Mouse (Mus musculus): ENCODE measurements around the gene Shb.

DNA sequence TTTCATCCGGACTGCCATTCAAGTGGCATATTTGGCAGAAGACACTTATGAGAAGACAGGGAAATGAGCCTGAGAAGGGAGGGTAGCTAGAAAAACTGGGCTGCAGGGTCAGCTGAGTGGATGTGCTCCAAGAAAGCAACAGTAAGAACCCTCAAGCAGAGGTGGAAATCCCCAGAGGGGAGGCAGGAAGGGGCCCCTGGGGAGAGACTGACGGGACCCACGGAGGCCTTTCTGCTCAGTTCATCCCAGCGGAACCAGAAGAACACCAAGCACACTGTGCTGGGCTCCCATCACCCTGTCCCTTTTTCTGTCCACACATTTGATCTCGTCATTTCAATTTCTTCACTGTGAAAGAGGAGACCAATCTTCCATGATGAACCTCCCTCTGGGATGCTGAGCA lies 33.9 kb downstream of the Shb start:
- TF ChIP-seq EP300 (IDR thresholded peaks at IDR 0.05; ENCODE audit: low read depth) (no peak), CTCF (IDR thresholded peaks at IDR 0.05; ENCODE audit: low read depth) (no peak)

Measured in liver, postnatal 0 days (tissue).